Comparison of ENCODE assay signal across 14 mouse cellular contexts in genomic region chr2:180276385-180276784, GRCm38 (mm10). TPM values are rescaled to one million over a fixed set of nuclear protein-coding genes. Genes with fewer than 3 reads are reported as not detected.
A peak's percentile ranks its signal among the peaks of the same experiment; 100 is the strongest.
DNase-seq lines count a peak whose midpoint lies in the region; ATAC-seq and TF ChIP-seq lines count a peak whose summit lies in the region.
"Had no signal": no experiment of that assay in that cellular context is flagged by ENCODE, and none has a peak within 500 bp of the region (broad histone marks: within the 10 kb centered on the region; RNA-seq: fewer than 3 reads in every experiment).

No protein-coding gene starts in this region.

- no peaks in the 10 kb centered on the region for H3K9me3 ChIP-seq in liver, embryonic 11.5 days (ENCODE audit: control insufficient read depth, low read length)
- H3K9me3 ChIP-seq in intestine, embryonic 15.5 days: no peaks in the 10 kb centered on the region
- no peaks in the 10 kb centered on the region for H3K9me3 ChIP-seq in megakaryocyte, embryonic 14.5 days
- H3K9me3 ChIP-seq: embryonic facial prominence, embryonic 13.5 days had no signal

- H3K9ac ChIP-seq in liver, embryonic 11.5 days (ENCODE audit: low read depth, low read length): no peak overlapping the region
- H3K9ac ChIP-seq in intestine, embryonic 15.5 days: no peak overlapping the region
- H3K9ac ChIP-seq: embryonic facial prominence, embryonic 13.5 days had no signal

- H3K4me3 ChIP-seq in gastrocnemius, adult 2 months: peak overlapping the region; percentile 6
- H3K4me3 ChIP-seq in liver, embryonic 11.5 days (ENCODE audit: low read depth, low read length): no peak overlapping the region
- H3K4me3 ChIP-seq in intestine, embryonic 15.5 days (replicated peaks): no peak overlapping the region
- peak overlapping the region; percentile 91 for H3K4me3 ChIP-seq in megakaryocyte, embryonic 14.5 days (replicated peaks)
- H3K4me3 ChIP-seq: embryonic facial prominence, embryonic 13.5 days had no signal

- peak overlapping the region; percentile 54 for H3K4me2 ChIP-seq in liver, embryonic 11.5 days
- peak overlapping the region; percentile 23 for H3K4me2 ChIP-seq in intestine, embryonic 15.5 days (replicated peaks)
- H3K4me2 ChIP-seq: embryonic facial prominence, embryonic 13.5 days had no signal

- peaks cover 37% of the 10 kb centered on the region for H3K4me1 ChIP-seq in liver, embryonic 11.5 days (replicated peaks; ENCODE audit: control insufficient read depth, insufficient read depth, low read length)
- peaks cover 41% of the 10 kb centered on the region for H3K4me1 ChIP-seq in intestine, embryonic 15.5 days (replicated peaks)
- peaks cover 69% of the 10 kb centered on the region for H3K4me1 ChIP-seq in megakaryocyte, embryonic 14.5 days

- no peaks in the 10 kb centered on the region for H3K27me3 ChIP-seq in liver, embryonic 11.5 days (replicated peaks; ENCODE audit: control insufficient read depth, insufficient read depth, low read length)
- no peaks in the 10 kb centered on the region for H3K27me3 ChIP-seq in intestine, embryonic 15.5 days (replicated peaks)
- peaks cover 17% of the 10 kb centered on the region for H3K27me3 ChIP-seq in megakaryocyte, embryonic 14.5 days (replicated peaks)

- intact Hi-C loops in gastrocnemius, adult 2 months (cut with DNase I): loop anchor here (1.0 to 10.0 kb wide), 3 partner anchors 71 to 308 kb away; partner anchors contain the start of genes Mrgbp and Ogfr

- no peaks in the 10 kb centered on the region for H3K36me3 ChIP-seq in liver, embryonic 11.5 days (ENCODE audit: control insufficient read depth, insufficient read depth, low read length)
- no peaks in the 10 kb centered on the region for H3K36me3 ChIP-seq in intestine, embryonic 15.5 days
- H3K36me3 ChIP-seq in megakaryocyte, embryonic 14.5 days (replicated peaks; ENCODE audit: low read length): no peaks in the 10 kb centered on the region
- H3K36me3 ChIP-seq: embryonic facial prominence, embryonic 13.5 days had no signal

- DNase-seq in gastrocnemius, adult 2 months: no peak
- no peak for DNase-seq in gastrocnemius, adult 18-20 months (ENCODE audit: low spot score)
- DNase-seq in liver, embryonic 11.5 days (ENCODE audit: low spot score): no peak
- no peak for DNase-seq in liver
- no peak for DNase-seq in adrenal gland, postnatal 25 days
- DNase-seq in thymus, postnatal 25 days: no peak

- peak overlapping the region; percentile 63 for H3K27ac ChIP-seq in gastrocnemius, adult 2 months
- H3K27ac ChIP-seq in liver, embryonic 11.5 days (ENCODE audit: low read depth, low read length): no peak overlapping the region; the same call in 1 of the 2 replicates
- peak overlapping the region; percentile 86 for H3K27ac ChIP-seq in intestine, embryonic 15.5 days
- H3K27ac ChIP-seq: embryonic facial prominence, embryonic 13.5 days had no signal

- 35% methylated on average over 4 of the region's 4 CpGs for WGBS in liver, embryonic 11.5 days
- WGBS in intestine, embryonic 15.5 days: 35% methylated on average over 4 of the region's 4 CpGs

- ATAC-seq in liver, embryonic 11.5 days (replicated peaks; ENCODE audit: low FRiP score): no peak
- ATAC-seq in intestine, embryonic 15.5 days: 0 out of 2 replicates have a peak, but pooled peaks have one; percentile 0
- ATAC-seq: Patski had no signal

- no peak for TF ChIP-seq CTCF in gastrocnemius, adult 2 months (IDR thresholded peaks at IDR 0.05)

RNA-seq across cellular contexts. Expression of gene Cables2, which starts 3.1 kb away (rescaled TPM):
- total RNA-seq in gastrocnemius, adult 2 months (2021): 1 to 10 TPM; 9.3 to 9.8 TPM
- total RNA-seq in gastrocnemius, adult 18-20 months (2021): 1 to 10 TPM; 8.2 to 9.1 TPM
- 9.4 and 9.6 TPM in 2 replicates for polyA plus RNA-seq in liver, embryonic 11.5 days (2014; fragmentation: Nextera tagmentation; extraction: Ambion mirVana)
- polyA plus RNA-seq in intestine, embryonic 15.5 days (2015; fragmentation: Nextera tagmentation; extraction: Ambion mirVana): 11.4 and 12.7 TPM in 2 replicates
- 8.4 and 46.3 TPM in 2 replicates for polyA plus RNA-seq in megakaryocyte, embryonic 14.5 days (2012; ENCODE audit: insufficient read depth, low replicate concordance)
- 16.1 and 19.6 TPM in 2 replicates for total RNA-seq in adrenal gland, postnatal 25 days (2021)

RNA-seq across cellular contexts. Expression of gene Rbbp8nl, which starts 13.3 kb away (rescaled TPM):
- not detected for total RNA-seq in gastrocnemius, adult 2 months (2021)
- total RNA-seq in gastrocnemius, adult 18-20 months (2021): not detected
- 0.10 and 0.16 TPM in 2 replicates for polyA plus RNA-seq in liver, embryonic 11.5 days (2014; fragmentation: Nextera tagmentation; extraction: Ambion mirVana)
- 2.8 and 3.8 TPM in 2 replicates for polyA plus RNA-seq in intestine, embryonic 15.5 days (2015; fragmentation: Nextera tagmentation; extraction: Ambion mirVana)
- polyA plus RNA-seq in megakaryocyte, embryonic 14.5 days (2012; ENCODE audit: insufficient read depth, low replicate concordance): 0.96 TPM in 1 of 2 replicates, not detected in the other
- total RNA-seq in adrenal gland, postnatal 25 days (2021): not detected in 2 replicates
- total RNA-seq: adrenal gland, postnatal 4 days; granulocyte monocyte progenitor cell, adult 5-6 weeks; layer of hippocampus, postnatal 14 days had no signal
- polyA plus RNA-seq: C2C12, Patski had no signal

RNA-seq across cellular contexts. Expression of gene Rps21, which starts 19.2 kb away (rescaled TPM):
- 100 to 1,000 TPM; 359 to 473 TPM for total RNA-seq in gastrocnemius, adult 2 months (2021)
- 100 to 1,000 TPM; 355 to 460 TPM for total RNA-seq in gastrocnemius, adult 18-20 months (2021)
- polyA plus RNA-seq in liver, embryonic 11.5 days (2014; fragmentation: Nextera tagmentation; extraction: Ambion mirVana): 736 and 852 TPM in 2 replicates
- 577 and 672 TPM in 2 replicates for polyA plus RNA-seq in intestine, embryonic 15.5 days (2015; fragmentation: Nextera tagmentation; extraction: Ambion mirVana)
- 99.7 and 1,213 TPM in 2 replicates for polyA plus RNA-seq in megakaryocyte, embryonic 14.5 days (2012; ENCODE audit: insufficient read depth, low replicate concordance)
- total RNA-seq in adrenal gland, postnatal 25 days (2021): 728 and 789 TPM in 2 replicates

RNA-seq across cellular contexts. Expression of gene Lama5, which starts 50.7 kb away (rescaled TPM):
- 10 to 100 TPM; 10.5 to 14.8 TPM for total RNA-seq in gastrocnemius, adult 2 months (2021)
- 10 to 100 TPM in 1 of 2 experiments, 1 to 10 TPM in 1; 9.6 to 10.6 TPM for total RNA-seq in gastrocnemius, adult 18-20 months (2021)
- polyA plus RNA-seq in liver, embryonic 11.5 days (2014; fragmentation: Nextera tagmentation; extraction: Ambion mirVana): 10.7 and 15.5 TPM in 2 replicates
- polyA plus RNA-seq in intestine, embryonic 15.5 days (2015; fragmentation: Nextera tagmentation; extraction: Ambion mirVana): 30.9 and 37.8 TPM in 2 replicates
- 0.23 and 3.4 TPM in 2 replicates for polyA plus RNA-seq in megakaryocyte, embryonic 14.5 days (2012; ENCODE audit: insufficient read depth, low replicate concordance)
- total RNA-seq in adrenal gland, postnatal 25 days (2021): 29.3 and 38.0 TPM in 2 replicates

RNA-seq across cellular contexts. Expression of gene Gata5, which starts 58.1 kb away (rescaled TPM):
- total RNA-seq in gastrocnemius, adult 2 months (2021): not detected
- total RNA-seq in gastrocnemius, adult 18-20 months (2021): not detected
- 7.6 and 7.7 TPM in 2 replicates for polyA plus RNA-seq in liver, embryonic 11.5 days (2014; fragmentation: Nextera tagmentation; extraction: Ambion mirVana)
- 8.6 and 8.8 TPM in 2 replicates for polyA plus RNA-seq in intestine, embryonic 15.5 days (2015; fragmentation: Nextera tagmentation; extraction: Ambion mirVana)
- polyA plus RNA-seq in megakaryocyte, embryonic 14.5 days (2012; ENCODE audit: insufficient read depth, low replicate concordance): not detected in 2 replicates
- total RNA-seq in adrenal gland, postnatal 25 days (2021): 0.29 TPM in 1 of 2 replicates, not detected in the other
- total RNA-seq: granulocyte monocyte progenitor cell, adult 5-6 weeks; layer of hippocampus, postnatal 14 days had no signal
- polyA plus RNA-seq: C2C12; embryonic facial prominence, embryonic 13.5 days; Patski had no signal

Comparison
In these comparisons a context has a peak if more than half of its experiments do, and no peak if none do; other contexts are left out.
1. H3K4me3 ChIP-seq: peak in gastrocnemius, adult 2 months (single experiment) and megakaryocyte, embryonic 14.5 days (single experiment); none in liver, embryonic 11.5 days (single experiment) and intestine, embryonic 15.5 days (single experiment).